Mouse (Mus musculus) gastrocnemius, postnatal 10 days (tissue): Measurements from ENCODE around the gene Rmdn2. TPM values are rescaled to one million over a fixed set of nuclear protein-coding genes. Genes with fewer than 3 reads are reported as not detected.
A peak's percentile ranks its signal among the peaks of the same experiment; 100 is the strongest.

Experiments used
- DNase-seq: peaks from one replicate; pipeline ENCODE4 v3.0.0; 2021; ENCODE audit warnings: mixed read lengths
- long read RNA-seq, 2 experiments: library from polyadenylated mRNA; stranded (forward); transcript quantifications; one replicate each; pipeline ENCODE4 v2.0.0; 2021
- total RNA-seq, 2 experiments: library from RNA; stranded (reverse); gene quantifications; 2 replicates each; pipeline ENCODE4 v1.2.3; 2021

The Rmdn2 gene
- total RNA-seq: 1 to 10 TPM; 7.1 to 7.5 TPM
- long read RNA-seq, experiment 1, partial matches to known transcripts: 1 of 3 reads
- long read RNA-seq, experiment 1, other reads (novel, unspliced or antisense): 1 of 3 reads
- long read RNA-seq, experiment 2, partial matches to known transcripts: 0 of 6 reads
- long read RNA-seq, experiment 2, other reads (novel, unspliced or antisense): 4 of 6 reads

DNA sequence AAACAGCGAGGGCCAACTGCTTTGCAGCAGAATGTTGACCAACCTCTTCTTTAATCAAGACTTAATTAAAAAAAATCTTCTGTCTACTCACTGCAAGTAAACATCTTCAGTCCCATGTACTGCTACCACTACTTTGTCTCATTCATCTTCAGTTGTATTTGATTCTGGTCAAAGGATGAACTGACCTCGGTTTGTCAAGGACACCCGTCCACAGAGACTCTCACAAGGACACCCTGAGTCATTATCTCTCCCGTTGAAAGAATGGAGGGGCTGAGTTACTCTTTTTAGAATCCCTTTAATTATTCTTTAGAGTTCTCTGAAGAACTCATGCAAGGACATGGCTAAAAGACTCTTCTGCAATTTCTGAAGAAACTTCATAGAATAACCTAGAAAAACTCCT lies at the start of gene Rmdn2:
Gene Rmdn2 (plus strand): TSS at position 319 of the 400 bp plus-strand sequence.
- no peak for DNase-seq

DNA sequence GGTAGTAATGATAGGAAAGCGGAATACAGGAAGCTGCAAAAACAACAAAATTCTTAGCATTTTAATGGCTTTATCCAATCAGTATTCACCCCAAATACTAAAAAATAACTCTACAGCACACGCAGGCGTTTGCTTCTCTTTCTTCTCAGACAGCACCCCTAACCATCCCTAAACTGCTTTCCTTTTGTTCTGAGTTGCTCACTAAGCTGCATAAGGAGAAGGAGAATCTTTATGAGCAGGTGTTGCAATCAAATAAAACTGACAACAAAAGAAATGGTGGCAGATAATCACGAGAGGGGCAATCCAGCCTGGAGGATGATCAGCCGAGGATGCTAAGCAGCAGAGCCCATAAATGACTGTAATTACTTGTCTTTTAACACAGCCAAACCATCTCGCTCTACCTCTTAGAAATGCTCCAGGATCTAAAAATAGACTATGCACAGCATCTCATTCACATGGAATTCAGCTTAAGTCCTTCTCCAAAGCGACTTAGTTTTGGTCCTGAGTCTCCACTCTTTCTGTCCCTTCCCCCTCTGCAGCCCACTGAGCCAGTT lies 48.5 kb upstream of the Rmdn2 start:
- no peak for DNase-seq

DNA sequence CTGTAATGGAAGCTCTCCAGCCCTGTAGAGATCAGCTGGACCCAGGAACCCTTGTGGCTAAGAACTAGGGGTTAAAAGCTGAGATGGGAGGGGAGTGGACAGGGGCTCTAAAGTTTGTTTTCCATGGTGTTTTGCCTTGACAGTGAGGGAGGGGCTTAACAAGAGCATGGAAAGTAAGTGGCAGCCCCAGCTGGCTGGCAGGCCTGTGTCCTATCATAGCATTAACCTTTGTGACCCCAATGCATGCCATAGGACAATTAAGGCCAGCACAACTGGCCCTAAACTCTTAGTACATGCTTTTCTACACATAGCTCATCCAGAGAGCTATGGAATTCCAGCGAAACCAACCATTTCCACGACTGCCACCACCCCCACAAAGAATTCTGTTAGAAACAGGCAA lies 47.9 kb upstream of the Rmdn2 start:
- DNase-seq: no peak

GRCm38 (mm10) chr17:79565241-79565961 lies 46.3 kb upstream of the Rmdn2 start:
- DNase-seq: no peak

- no peak for DNase-seq
Observed at GRCm38 (mm10) chr17:79568401-79568800, 43.3 kb upstream of the Rmdn2 start.

GRCm38 (mm10) chr17:79578328-79578727 lies 33.3 kb upstream of the Rmdn2 start:
- DNase-seq: no peak

GRCm38 (mm10) chr17:79580264-79580920 lies 31.3 kb upstream of the Rmdn2 start:
- DNase-seq: peak; percentile 77

- no peak for DNase-seq
Observed at GRCm38 (mm10) chr17:79583466-79583865, 28.2 kb upstream of the Rmdn2 start.

DNA sequence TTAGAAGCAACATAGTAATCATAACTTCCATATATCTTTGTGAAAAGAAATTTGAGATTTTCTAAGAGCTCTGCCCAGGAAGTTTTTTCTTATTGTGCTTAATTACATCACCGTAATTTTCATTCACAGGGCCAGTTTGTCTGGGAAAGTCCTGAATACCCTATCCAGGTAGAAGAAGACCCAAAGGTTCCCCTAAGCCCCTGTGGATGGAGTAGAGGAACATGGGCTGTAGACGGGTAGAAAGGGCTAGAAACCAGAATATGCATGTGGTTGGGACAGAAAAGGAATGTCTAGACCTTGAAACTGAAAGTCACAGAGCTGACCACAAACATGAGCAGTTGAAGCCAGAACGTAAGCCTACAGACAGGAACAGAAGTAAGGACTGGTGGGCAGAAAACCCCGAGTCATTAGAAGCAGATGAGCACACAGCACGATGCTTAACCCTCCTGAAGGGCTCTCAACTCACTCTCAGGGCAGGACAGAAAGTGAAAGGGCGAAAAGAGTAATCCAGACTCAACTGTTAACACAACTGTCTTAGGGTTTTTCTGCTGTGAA lies 27.3 kb upstream of the Rmdn2 start:
- DNase-seq: no peak

- DNase-seq: no peak
Observed at GRCm38 (mm10) chr17:79589913-79590312, 21.8 kb upstream of the Rmdn2 start.

DNA sequence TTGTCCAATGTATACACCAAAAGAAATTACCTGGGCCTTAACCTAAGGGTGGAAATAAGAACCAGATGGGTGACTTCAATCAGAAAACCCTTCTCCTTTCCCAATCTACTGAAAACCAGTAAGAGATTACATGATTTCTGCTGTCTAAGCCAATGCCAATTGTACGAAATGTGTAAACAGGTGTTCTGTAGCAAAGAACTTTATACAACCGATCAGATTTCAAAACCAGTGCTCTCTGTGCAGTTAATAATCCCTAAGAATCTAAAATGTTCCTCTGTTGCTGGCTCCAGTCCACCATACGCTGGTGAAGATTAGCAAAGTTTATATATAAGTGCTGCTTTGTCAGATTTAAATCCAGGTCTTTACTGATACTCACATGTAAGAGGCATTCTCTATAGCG lies 15.7 kb upstream of the Rmdn2 start:
- no peak for DNase-seq

GRCm38 (mm10) chr17:79598151-79598550 lies 13.5 kb upstream of the Rmdn2 start:
- no peak for DNase-seq

DNA sequence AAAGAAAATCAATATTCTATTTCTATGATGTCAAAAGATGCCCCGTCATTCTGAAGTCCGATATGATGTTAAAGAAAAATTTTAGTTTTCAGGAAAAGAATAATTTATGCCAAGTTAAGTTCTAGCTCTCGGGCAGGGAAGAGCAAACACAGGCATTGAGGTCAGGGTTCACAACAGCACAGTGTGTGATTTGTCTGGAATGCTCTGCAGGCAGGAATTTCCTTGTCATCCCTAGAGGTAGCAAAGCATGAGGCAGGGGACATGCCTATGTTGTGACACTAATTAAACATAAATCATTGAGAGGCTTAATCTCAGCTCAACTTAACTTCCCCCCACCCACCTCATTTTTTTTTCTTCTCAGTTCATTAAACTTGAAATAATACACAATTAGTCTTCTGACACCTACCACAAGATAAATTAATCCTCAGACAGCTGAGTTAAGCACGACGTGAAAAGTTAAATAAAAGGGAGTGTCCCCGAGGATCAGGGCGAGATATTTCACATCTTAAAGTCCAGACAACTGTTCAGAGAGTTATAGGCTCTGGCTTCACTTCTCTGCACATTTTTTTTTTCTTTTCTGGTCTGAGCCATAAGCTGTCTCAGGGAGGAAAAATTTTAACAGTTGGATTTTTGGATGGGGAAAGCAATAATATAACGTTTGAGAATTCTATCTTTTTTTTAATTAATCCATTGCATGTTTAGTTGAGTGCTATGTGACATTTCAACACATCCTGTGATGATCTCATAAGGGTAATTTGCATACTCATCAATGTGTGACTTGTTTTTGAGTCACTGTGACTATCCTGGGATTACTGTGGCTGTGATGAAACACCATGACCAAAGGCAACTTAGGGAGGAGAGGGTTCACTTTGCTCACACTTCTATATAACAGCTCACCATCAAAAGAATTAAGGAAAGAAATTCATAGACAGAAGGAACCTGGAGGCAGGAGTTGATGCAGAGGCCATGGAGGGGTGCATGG lies 12.8 kb upstream of the Rmdn2 start:
- no peak for DNase-seq

GRCm38 (mm10) chr17:79600108-79600507 lies 11.6 kb upstream of the Rmdn2 start:
- DNase-seq: no peak

DNA sequence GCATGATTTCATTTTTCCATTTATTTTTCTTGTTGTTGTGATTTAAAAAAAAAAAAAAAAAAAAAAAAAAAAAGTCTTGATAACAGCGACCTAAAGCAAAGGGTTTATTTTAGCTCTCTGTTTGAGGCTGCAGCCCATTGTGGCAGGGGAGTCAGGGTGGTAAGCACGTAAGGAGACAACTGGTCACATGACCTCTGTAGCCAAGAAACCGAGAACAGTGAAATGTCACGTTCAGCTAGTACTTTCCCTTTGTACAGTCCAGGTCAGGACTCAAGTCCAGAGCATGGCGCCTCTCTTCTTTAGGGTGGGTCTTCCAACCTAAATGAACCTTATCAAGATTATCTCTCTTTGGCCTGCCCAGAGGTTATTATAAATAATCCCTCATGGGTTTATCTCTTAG lies 9.3 kb upstream of the Rmdn2 start:
- no peak for DNase-seq

- no peak for DNase-seq
Observed at GRCm38 (mm10) chr17:79603427-79603826, 8.2 kb upstream of the Rmdn2 start.

GRCm38 (mm10) chr17:79605794-79606193 lies 5.9 kb upstream of the Rmdn2 start:
- no peak for DNase-seq

GRCm38 (mm10) chr17:79609697-79610096 lies 2.0 kb upstream of the Rmdn2 start:
- no peak for DNase-seq

DNA sequence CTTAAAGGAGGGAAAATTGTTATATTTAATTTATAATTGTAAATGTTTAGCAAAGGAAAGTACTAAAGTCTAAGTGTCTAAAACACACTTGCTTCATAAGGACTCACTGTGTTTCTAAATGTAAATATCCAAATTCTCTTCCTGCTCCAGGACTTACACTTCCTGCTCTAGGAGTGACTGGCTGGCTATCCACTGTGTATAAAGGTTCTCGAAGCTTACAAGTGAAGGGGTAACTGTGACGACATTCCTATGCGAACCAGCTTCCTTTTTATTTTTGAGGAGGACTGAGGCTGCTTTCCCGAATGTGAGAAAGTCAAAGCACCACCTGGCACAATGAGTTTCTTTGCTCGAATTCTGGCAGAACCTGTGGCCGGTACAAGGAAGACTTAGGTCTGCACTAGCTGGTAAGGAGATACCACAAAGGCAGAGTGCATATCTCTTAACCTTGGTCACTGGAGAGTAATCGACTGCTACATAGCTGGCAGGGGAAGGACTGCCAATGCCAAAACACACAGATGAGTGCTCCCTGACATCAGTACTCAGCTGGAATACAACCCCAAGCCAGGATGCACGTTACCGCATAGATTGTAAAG lies 1.4 kb upstream of the Rmdn2 start:
- DNase-seq: no peak

GRCm38 (mm10) chr17:79614691-79615588 lies 3.3 kb downstream of the Rmdn2 start:
- DNase-seq: peak; percentile 72
